Mouse (Mus musculus) naive thymus-derived CD4-positive, alpha-beta T cell, adult 2 months (primary cell): ENCODE data around the gene Tnfrsf9.
A peak's percentile ranks its signal among the peaks of the same experiment; 100 is the strongest.

Experiments used
- DNase-seq: peaks from one replicate; pipeline ENCODE4 v3.0.0-alpha.2; 2011; ENCODE audit warnings: low read depth

Tnfrsf9 gene

DNA sequence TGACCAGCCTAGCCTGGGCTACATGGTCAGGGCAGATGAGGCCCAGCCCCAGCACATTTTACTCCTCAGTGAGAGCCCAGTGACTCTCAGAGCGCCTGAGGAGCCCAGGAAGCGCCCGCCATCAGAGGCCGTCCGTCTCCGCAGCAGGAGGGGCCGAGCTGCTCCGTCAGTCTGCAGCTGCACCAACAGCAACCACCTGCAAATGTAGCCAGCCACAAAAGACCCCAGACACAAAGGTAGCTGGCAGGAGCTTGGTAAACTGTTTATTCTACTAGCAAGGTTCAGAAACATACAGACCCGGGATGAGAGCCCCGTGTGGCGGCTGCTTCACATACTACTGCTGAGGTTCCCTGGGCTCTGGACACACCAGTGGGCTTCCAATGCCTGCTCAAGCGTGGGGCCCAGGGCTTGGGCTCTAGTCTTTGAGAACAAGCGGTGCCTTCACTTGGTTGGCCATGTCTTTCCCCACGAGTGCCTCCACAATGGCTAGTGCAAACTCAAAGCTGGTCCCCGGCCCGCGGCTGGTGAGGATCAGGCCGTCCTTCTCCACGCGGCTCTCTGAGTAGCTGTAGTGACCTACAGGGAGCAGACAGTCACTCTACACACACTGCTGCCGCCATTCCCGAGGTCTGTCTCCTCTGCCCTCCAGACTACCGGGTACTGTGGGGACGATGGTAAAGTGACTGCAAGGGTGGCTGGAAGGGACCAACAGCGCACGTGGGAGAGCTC is 17.3 kb upstream of the Tnfrsf9 start:
- DNase-seq: no peak

- DNase-seq: peak; percentile 87
These were observed 15.5 kb upstream of the Tnfrsf9 start for GRCm38 (mm10) chr4:150898716-150899365.

GRCm38 (mm10) chr4:150900486-150900885 is 13.9 kb upstream of the Tnfrsf9 start:
- DNase-seq: no peak

DNA sequence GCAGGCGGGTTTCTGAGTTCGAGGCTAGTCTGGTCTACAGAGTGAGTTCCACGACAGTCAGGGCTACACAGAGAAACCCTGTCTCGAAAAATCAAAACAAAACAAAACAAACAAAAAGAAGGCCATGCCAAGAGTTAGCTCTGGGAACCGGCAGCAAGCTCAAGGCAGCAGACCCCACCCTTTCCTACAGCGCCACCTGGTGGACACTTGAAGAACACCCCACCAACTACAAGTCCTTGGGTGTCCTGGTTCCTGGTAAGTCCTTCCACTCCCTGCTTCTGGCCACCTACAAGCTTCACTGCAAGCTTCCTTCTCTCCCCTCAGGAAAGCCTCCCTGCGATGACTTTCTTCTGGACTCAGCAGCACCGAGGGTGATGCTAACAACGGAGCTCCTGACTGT is 12.7 kb upstream of the Tnfrsf9 start:
- DNase-seq: peak; percentile 87

- DNase-seq: no peak
These were observed 12.3 kb upstream of the Tnfrsf9 start for GRCm38 (mm10) chr4:150902062-150902461.

- DNase-seq: peak; percentile 75
These were observed 11.1 kb upstream of the Tnfrsf9 start for GRCm38 (mm10) chr4:150903091-150903742.

DNA sequence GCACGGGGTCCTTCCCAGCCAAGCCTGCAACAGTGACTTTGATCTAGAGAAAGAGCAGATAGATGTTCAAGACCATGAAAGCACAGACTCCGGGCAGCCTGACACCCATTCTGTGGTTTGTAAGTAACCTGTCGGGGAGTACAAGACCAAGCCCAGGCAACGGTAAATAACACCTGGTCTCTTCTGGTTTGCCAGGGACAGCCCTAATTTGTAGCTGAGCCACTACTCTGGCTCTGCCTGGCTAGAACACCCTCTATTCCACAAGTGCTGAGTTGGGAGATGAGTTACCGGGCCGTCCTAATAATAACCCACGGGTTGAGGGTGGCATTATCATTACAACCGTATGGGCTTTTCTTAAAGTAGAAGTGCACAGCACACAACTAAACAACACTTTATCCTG is 7.3 kb upstream of the Tnfrsf9 start:
- no peak for DNase-seq

DNA sequence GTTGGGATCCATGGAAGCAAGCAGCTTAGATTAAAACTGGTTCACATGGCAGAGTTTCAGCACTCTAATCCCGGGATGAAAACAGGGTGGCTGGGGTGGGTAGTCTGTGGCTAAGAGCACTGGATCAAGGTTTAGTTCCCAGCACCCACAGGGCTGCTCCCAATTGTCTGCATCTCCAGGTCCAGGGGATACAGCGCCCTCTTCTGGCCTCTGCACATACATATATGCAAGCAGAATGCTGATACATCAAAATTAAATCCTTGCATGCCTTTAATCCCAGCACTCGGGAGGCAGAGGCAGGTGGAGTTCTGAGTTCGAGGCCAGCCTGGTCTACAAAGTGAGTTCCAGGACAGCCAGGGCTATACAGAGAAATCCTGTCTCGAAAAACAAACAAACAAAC is 5.8 kb upstream of the Tnfrsf9 start:
- DNase-seq: peak; percentile 47

- peak; percentile 100 for DNase-seq
These were observed 4.8 kb upstream of the Tnfrsf9 start for GRCm38 (mm10) chr4:150909451-150910156.

DNA sequence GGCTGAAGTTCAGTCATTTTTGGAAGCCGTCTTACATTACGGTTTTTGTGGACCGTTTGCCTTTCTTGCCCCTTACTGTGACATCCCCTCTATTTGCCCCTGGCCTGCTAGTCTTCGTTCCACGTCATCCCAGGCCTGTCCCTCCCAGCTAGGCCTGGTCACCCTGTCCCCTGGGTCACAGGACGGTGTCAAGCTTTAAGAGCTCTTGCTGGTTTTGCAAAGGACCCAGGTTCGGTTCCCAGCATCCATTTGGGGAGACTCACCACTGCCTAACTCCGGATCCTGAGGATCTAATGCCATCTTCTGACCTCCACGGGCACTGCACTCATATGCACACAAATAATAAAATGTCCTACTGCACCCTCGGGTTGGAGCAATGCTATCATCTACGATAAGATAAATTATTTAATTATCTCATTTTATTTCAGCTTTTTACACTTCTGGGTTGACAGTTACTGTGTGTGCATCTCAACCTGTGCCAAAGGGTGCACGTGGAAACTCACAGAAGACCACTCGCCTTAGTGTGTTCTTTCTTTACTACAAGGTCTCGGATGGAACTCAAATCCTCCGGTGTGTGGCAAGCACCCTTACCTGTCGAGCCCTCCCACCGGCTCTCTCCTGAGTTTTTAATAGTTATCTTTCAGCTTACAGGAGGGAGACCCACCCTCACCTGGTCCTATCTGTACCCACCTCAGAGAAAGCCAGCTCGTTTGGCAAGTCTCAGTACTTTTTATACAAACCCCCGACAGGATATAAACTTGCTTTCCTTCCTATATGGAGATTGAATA is 4.0 kb upstream of the Tnfrsf9 start:
- DNase-seq: no peak

GRCm38 (mm10) chr4:150913743-150914142 is 619 bp upstream of the Tnfrsf9 start:
- no peak for DNase-seq

- DNase-seq: peak; percentile 65
These were observed 982 bp downstream of the Tnfrsf9 start for GRCm38 (mm10) chr4:150915181-150915906.

DNA sequence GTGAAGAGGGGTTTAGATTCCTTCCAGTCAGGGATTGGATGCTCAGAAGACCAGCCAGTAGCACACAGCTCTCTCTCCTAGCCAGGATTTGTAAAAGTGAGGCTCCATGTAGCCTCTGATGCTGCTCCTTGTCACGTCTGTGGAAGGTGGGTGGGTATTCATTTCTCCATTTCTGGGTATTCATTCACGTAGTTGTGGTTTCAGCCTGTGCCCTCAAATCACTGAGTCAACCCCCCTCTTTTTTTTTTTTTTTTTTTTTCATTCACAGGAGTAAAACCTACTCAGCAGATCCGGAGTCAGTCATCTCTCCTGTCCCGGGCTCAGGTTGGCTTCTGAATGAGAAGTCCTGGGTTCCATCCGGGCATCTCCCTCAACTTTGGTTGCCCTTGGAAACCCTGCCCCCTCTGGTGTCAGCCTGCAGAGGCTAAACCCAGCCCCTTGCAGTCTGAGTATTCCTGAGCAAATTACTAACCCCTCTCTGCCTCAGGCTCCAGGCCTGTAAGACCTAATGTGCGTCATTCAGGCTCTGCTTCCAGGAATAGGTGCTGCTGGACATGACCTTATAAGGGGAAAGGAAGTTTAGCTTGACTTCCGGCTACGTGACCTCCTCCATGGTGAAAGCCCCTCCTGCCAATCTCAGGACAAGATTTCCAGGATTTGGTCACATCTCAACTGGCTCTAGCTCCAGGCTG is 3.1 kb downstream of the Tnfrsf9 start:
- DNase-seq: no peak

DNA sequence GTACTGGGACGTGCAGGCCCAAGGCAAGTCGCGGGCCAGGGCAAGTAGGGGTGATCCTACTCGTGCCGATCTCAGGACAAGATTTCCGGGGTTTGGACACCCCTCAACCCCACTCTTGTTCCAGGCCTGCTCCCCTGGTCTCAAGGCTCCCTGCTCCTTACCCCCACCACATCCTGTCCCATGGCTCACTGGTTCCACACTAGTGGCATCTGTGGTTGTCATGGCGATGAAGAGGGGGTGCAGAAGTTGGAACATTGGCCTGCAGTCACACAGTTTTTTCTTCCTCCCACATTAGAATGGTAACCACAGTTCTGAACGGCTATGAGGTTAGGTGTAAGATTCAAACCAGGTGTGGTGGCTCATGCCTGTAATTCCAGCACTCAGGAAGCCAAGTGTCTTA is 6.8 kb downstream of the Tnfrsf9 start:
- DNase-seq: peak; percentile 65

DNA sequence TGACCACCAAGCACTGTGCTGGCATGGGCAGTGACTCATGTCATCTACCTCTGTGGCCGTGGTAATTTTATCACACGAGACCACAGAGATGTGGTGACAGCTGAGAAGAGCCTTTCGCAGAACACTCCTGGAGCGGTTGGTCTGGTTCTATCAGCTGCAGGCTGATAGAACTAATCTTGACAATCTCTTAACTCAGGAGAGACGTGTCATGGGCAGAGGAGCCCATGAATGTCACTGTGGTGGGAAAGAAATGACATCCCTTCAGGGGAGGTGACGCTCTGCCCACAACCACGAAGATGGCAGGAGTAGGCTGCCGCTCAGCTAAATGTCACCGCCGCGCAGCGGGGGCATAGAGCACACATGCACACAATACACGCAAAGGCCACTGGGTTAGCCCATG is 9.9 kb downstream of the Tnfrsf9 start:
- peak; percentile 68 for DNase-seq

- DNase-seq: peak; percentile 66
These were observed 10.6 kb downstream of the Tnfrsf9 start for GRCm38 (mm10) chr4:150924936-150925335.

- peak; percentile 66 for DNase-seq
These were observed 11.6 kb downstream of the Tnfrsf9 start for GRCm38 (mm10) chr4:150925923-150926322.

DNA sequence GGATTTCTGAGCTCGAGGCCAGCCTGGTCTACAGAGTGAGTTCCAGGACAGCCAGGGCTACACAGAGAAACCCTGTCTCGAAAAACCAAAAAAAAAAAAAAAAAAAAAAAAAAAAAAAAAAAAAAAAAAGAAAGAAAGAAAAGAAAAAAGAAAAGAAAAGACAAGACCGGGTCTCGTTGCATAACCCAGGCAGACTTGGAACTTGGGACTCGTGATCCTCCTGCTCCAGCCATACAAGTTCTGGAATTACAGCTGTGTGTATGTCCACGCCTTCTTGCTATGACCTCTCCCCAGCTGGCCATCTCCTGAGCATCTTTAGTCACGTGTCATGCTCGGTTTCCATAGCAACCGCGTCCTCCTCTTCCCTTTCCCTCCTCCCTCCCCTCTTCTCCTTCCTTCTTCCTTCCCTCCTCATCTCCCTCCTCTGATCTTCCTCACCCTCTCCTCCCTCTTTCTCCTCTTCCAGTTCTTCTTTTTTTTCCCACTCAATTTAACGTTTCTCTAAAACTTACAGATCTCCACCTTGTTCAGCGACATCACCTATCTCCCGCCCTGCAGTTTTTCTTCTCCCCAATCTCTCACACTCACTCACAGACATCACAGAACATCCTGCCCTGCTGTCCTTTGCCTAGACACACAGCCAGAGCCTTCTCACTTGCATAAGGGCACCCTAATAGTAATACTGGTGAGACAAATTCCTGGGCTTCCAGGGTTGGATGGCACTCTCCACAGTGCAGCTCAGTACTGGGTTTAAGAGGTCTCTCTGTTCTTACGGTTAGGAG is 12.8 kb downstream of the Tnfrsf9 start:
- DNase-seq: peak; percentile 53

GRCm38 (mm10) chr4:150927789-150928188 is 13.4 kb downstream of the Tnfrsf9 start:
- DNase-seq: peak; percentile 56

GRCm38 (mm10) chr4:150933503-150933902 is 19.1 kb downstream of the Tnfrsf9 start:
- no peak for DNase-seq
